Mouse (Mus musculus) adrenal gland, adult 8-10 months (tissue): Measurements from ENCODE around the gene Dcps. TPM values are rescaled to one million over a fixed set of nuclear protein-coding genes. Genes with fewer than 3 reads are reported as not detected.
"Not testable (repeated sequence)": the region's sequence is repeated elsewhere in the genome, so short reads cannot be mapped to it uniquely, and the experiment has no call there.

Source experiments
- DNase-seq: peaks from one replicate; pipeline ENCODE4 v3.0.0; 2022
- total RNA-seq, 4 experiments: library from RNA; stranded (reverse); gene quantifications; 2 replicates each; pipeline ENCODE4 v1.2.4; 2022

Dcps gene
- total RNA-seq, 4 experiments from 2014 or later, result 23.6 to 34.1 (median 29.9) TPM

DNA sequence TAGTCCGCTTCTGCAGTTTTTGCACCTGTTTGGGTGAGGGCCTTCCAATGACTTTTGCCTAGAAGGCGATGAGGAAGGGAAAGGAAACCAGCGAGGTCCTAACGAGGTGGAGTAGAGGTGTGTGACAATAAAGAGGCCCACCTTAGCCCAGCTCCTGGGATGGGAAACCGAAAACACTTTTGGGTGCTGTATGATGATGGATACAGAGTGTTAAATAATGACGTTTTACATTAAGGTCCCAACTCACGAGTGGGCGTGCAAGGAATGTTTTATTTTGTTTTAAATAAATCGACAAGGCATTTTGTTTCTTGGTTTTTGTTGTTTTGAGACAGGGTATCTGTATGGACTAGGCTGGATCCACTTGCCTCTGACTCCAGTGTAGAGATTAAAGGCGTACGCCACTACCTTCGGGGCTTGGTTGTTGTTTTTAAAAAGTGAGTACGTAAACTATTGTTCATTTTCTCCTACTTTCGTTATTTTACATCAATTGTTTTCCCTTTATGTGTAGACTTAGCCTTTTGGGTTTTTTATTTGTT lies 331 bp upstream of the Dcps start:
- DNase-seq, result no peak

DNA sequence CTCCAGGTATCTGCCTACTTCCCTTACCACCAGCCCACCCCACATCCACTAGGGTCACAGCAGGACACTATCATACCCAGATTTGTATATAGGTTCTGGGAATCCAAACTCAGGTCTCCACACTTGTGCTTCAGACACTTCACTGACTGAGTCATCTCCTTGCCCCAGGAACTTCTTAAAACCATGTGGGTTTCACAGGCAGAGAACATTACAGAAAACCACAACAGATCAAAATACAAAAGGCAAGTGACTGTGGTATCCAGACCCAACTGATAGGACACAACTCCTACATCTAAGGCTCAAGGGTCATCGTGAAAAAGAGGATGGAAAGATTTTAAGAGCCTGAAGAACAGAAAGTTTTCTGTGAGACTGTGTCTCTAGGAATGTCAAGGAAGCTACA lies 2.5 kb downstream of the Dcps start:
- DNase-seq, result no peak

DNA sequence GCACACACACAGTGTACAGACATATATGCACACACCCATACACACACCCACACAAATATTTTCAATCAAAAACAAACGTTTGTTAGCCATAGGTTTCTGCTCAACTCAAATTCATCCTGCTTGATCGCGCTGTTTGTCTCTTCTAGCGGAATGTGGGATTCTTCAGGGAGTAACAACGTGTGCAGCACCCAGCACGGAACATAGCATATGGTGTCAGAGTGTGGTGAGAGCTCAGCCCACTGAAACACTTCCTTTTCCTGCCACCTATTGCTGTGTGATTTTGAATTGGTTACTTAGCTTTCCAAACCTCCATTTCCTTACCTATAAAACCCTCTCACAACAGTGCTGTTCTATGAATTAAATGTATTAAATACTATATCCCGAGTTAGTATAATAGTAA lies 5.8 kb downstream of the Dcps start:
- DNase-seq, result no peak

DNA sequence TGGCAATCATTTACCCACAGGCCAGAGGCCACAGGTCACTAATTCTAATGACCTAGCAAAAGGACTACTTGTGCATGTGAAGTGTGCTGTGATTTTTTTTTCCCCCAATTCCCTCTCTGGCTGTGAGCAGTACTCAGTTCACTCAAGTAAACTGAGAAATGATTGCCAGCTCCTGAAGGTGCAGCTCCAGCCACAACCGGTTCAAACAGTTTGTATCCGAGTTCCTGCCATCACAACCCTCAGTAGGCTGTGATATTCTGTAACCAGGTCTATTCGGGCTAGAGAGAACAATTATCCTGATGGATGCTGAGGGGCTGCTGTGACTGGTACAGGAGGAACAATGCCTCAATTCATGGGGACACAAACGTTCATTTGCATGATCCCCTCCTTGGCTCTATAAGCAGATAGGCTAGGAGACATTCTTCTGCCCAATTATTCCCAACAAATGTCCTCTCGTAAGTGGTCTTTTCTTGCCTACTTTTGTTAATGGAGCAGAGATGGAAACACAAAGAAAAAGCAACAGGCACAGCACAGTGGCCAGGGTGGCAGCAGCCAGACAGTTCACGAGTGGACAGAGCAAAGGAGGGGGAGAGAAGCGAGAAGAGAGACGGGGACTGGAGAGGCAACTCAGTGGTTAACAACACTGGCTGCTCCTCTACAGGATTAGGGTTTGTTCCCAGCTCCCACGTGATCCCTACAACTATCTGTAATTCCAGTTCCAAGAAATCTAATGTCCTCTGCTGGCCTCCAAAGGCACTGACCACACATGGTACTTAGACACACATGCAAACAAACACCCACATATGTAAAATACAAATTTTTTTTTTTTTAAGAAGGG lies 8.8 kb downstream of the Dcps start:
- DNase-seq, result no peak

DNA sequence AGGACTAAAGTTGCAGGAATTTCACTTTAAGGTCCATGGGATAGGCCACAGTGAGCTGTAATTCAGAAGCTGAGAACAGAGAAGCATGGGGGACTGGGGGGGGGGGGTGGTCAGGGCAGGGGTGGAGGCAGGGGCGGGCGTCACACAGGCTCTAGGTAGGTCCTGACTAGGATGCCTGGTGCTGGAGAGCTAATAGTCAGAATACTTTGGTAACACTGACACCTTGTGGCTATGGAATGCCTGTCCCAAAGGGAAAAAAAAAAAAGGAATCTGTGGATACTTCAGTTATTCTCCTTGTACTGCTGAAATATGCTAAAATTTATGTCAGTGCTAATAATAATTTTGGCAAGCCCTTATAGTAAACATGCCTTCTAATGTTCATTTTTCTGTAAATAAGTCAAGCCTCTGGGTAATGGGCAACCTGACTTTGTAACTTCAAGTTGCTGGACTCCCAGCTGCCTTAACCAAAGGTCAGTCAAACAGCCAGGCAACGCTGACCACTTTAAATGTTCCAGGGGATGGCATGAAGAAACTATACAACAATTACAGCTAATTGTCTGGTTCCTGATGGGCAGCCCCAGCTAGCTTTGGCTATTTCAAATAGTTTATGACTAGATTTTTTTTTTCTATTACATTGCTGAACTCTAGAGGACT lies 9.6 kb downstream of the Dcps start:
- no peak for DNase-seq

DNA sequence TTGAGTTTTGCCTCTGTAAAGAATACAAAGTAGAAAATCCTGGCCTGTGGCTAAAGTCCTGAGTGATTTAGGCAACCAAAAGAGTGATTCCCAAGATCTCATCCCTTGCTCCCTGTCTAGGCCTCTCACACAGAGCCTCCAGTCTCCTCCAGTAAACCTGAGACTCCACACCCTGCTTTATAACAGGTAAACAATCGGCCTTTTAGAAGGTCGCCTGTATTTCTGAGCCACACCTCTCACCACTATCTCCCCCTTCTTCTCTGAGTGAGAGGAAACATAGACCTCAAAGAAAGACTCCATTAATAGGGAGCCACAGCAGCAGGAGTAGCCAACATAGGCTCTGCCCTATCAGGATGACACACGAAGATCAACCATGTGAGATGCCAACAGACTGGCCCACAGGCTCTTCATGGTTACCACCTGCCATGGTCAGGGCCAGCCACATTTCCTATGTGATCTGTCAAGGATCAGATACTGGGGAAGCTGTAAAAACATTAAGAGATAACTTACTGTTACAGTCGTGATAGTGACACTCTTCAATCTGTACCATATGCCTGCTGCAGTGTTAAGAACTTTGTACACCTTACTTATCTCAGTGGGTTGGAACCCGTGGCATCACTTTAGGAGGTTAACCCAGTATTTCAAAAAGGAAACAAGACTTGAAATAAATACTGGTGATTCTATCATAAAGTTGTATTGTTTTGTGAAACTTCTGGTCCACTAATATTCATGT lies 11.6 kb downstream of the Dcps start:
- no peak for DNase-seq

DNA sequence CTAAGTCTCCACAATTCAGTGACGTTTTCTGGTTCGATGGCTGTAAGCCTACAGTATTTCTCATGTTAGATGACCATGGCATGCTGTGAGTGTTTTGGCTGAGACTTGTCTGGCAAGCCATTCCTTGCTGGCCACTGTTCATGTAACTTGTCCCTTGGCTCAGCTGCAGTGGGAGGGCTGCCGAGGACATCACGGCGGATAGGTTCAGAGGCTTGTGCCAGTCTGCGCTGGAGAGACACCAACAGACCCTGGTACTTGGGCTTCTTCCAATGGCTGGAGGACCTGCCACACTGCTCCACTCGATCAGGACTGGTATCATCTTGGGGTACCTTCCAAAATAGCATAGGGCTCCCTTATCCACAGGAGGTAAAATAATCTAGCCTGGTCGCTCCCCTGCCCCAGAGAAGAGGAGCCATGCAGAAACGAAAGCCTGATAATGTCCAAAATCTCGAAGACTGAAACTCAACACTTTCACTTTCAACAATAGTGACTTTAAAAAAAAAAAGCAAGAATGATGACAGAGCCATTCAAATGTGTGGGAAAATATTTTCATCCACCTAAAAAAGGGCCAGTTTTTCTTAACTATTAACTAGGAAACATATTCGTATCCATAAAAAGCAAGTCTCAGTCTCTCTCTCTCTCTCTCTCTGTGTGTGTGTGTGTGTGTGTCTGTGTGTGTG lies 12.7 kb downstream of the Dcps start:
- peak; percentile 15 for DNase-seq

DNA sequence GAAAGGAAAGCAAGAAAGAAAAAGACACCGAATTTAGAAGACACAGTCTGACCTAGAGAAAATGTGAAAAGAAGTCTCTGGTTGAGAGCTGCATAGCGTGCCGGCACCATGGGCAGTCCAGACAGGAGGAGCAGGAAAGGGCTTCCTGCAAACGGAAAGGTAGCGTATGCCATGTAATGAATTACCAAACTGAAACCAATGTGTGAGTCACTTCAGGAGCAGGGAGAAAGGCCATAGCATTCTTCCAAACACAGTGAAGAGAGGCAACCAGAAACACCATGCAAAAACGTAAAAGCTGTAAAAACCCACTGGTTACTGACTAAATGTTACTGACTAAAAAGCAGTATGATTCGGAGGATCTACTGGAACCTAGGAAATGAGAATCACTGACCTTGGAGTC lies 14.1 kb downstream of the Dcps start:
- DNase-seq, result no peak

DNA sequence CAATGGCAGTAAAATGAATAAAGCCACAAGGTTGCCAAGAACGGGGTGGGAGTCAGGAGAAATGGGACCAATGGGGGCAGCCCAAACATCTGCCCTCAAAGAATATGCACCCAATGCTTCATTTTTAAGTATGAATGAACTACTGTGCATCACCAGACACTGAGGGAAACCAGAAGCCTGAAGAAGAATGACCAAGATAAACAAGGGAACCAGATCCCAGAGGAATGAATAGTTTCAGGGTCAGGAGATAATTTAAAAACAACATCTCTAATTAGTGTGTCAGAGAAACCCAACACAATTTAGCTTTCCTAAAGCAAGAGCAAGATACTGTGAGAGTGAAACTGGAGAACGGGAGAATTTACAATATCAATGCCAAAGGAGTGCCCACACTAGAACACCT lies 15.2 kb downstream of the Dcps start:
- no peak for DNase-seq

DNA sequence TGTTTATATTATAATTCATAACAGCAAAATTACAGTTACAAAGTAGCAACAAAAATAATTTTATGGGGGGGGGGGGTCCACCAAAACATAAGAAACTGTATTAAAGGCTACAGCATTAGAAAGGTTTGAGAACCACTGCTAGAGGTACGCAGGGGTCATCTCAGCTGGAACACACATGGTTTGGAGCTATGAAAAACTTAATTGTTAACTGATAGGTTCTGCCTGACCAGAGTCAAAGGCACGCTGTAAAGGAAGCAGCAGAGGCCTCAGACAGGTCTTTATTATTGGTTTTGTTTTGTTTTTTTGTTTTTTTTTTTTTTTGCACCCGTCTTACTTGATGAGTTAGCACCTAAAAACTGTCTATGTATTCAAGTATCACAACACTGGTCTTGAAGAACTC lies 17.4 kb downstream of the Dcps start:
- no peak for DNase-seq

DNA sequence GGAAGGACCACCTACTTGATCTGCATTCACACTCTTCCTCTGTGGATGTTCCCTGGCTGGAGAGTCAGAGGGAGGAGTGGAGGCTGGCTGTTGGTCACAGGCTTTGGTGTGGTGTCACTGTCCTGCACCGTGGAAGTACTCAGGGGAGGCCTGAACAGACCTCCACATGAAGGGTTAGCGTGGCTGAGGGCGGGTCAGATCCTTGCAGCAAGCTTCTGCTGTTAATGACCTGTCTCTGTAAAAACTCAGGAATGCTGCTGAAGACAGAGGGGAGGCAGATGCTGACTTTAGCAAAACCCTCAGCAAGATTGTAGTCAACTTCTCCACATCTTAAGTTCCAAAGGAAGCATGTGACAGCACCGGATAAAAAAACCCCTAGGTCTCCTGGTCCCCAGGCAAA lies 19.0 kb downstream of the Dcps start:
- no peak for DNase-seq

DNA sequence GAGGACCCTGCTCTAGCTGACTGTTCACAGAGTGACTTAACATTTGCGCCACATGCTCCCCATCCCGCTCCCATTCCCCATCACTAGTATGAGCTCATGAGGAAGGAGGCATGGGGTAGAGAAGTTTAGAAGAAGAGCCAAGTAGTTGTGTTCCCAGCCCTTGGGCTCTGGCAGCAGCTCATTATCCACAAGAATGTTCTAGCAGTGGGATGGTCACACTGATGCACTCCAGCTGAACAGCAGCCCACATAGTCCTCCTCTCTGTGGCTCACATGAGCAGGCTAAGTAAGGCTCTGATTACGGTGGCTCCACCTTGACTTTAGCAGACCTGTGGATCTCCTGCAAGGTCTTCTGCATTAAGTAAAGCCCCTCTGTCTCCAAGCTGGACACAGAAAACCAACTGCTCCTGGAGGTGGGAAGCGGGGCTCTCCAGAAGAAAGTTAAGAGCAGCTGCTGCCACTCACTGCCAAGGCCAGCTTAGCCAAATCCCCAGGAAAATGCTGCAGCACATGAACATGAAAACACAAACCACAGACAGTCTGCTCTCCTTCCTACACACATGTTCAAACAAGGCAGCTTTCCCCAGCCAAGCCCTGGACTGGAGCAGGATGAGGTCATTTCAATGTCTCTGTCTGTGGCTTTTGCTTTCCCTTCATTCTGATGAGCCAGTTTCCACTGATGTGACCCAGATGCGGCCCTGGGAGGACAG lies 19.7 kb downstream of the Dcps start:
- DNase-seq, result no peak

DNA sequence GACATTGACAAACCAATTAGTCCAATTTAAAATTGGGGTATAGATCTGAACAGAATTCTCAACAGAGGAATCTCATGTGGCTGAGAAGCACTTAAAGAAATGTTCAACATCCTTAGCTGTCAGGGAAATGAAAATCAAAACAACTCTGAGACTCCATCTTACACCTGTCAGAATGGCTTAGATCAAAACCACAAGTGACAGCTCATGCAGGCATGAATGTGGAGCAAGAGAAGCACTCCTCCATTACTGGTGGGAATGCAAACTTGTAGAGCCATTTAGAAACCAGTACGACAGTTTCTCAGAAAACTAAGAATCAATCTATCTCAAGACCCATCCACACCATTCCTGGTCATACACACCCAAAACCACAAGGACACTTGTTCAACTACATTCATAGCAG lies 22.9 kb downstream of the Dcps start:
- DNase-seq, result no peak

DNA sequence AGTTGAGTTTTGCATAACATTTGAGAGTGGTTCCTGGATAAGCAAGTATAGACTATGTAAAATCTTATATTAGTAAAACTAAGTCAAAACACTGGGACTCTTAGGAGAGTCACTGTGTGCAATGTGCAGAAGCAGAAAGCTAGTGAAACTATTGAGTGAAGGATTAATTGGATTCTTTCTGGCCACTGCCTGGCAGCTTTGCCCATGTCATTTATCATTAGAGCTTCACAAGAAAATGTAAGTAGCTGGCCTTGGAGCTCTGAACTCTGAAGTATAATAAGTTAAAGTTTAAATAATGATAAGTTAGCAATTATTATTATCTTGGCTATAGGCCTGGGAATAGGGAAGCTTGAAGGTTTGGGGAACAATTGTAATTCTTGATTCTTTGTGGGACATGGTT lies 27.0 kb downstream of the Dcps start:
- DNase-seq, result not testable (repeated sequence)

DNA sequence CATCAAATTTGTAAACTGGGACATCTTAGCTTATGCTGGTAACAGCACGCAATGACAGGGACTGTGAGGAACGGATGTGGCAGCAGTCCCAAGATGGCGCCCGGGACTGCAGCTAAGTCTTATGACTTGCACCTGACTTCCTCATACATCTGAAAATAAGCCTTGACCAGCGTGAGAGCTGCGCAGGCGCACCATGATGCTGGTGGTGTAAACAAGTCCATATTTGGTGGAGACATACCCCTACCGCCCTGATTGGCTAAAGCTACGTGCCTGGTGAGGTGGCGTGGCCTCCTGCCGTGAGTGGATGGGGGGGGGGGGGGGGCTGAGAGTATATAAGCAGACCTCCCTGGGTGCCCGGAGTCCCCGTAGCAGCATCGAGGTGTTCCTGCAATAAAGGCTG lies 28.6 kb downstream of the Dcps start:
- DNase-seq, result not testable (repeated sequence)

DNA sequence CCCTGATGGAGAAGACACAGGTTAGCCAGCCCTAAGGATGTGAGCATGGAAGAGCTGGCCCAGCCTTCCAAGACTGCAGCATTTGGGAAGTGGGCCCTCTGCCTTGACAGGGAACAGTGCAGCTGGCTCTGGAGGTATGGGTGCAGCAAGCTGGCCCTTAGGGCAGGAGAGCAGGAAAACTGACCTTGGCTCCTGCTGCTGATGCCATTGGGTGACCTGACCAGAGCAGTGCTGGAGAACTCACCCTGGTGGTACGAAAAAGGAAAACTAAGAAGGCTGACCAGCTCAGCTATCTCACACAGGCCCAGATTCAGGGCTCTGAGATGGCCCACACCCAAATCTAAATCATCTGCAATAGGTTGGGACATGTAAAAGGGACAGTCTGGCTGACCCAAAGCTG lies 30.0 kb downstream of the Dcps start:
- no peak for DNase-seq

DNA sequence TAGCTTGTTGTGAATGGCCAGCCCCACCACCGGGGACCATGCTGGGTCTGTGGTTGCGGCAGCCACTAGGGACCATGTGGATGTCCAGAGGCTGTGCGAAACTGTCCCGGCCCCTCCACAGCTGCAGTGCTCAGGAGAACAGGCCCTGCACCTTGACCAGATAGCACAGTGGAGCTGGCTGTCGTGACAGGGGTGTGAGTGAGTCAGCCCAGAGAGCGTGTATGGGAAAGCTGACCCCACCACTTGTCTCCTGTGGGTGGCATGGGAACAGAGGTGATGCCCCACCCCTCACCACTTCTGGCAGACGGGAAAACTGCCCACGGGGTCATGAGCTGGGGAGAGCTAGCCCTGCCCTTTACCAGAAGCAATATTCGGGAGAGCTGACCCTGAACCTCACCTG lies 30.7 kb downstream of the Dcps start:
- no peak for DNase-seq

DNA sequence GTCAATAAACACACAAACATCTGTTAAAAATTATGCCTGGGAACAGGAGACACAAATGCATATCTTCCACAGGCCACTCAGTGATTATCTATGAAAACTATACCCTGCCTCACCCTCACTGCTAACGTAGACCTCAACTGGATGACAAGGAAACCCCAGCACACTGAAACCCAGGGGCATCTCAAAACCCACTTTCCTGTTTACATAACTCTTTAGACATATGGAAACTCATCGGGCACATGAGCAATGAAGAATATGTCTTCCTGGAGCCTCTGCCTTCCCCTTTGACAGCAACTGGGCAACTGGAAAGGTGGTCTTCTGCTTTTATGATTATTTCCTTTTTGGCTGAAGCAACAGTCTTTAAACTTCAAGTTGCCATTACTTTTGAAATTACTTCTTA lies 33.6 kb downstream of the Dcps start:
- no peak for DNase-seq

DNA sequence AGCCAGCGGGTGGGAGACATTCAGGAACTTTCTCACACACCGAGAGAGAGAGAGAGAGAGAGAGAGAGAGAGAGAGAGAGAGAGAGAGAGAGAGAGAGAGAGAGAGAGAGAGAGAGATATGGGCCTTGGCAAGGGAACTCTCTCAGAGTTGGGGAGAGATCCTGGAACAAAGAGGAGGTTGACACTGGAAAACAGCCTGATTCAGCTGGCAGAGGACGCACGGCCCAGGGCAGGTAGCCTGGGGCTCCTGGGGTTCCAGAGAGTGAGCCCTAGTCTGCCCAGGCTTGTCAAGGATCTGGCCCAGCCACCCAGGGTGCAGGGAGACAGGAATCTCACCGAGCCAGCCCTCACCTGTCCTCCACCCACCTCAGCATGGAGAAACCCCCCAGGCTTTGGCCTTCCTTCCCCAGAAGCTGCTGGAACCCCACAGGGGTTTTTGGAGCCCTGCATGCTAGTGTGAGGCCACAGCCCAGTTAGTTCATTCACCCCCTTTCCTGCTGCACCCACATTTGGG lies 36.6 kb downstream of the Dcps start:
- no peak for DNase-seq

DNA sequence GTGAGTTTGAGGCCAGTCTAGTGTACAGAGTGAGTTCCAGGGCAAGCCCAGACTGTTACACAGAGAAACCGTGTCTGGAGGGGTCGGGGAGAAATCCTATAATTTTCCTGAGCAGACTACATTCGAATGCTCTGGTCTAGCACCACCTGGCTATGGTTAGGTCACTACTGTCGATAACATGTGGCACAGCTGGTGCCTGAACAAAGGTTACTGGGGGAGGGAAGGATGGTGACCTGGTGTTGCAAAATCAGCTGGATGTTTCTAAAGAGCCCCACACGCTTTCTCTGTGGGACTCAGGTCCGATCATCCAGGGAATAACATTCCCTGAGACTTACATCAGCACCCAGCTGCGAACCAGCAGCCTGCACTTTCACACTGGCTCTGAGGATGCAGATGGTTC lies 37.8 kb downstream of the Dcps start:
- DNase-seq, result no peak

DNA sequence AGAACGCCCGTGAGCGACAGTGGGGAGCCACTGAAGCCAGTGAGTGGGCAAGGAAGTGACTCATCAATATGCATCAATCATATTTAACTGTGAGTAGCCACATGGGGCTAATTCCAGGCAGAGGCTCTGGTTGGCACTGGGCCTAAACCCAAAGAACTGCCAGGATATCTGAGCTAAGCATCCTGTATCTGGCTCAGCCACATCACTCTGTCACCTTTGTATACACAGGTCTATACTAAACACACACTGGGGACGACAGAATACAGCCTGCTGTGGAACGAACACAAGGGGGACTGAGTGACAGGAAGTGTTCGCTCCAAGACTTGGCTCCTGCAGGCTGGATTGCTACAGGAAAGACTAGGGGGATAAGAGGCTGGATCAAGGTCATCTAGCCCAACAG lies 40.3 kb downstream of the Dcps start:
- no peak for DNase-seq
